Mouse (Mus musculus) cerebellum, adult 9-10 months (tissue): ENCODE results near the gene Jarid2.

Source experiments
- DNase-seq: peaks from one replicate; pipeline ENCODE4 v3.0.0; 2022

Jarid2 gene

GRCm38 (mm10) chr13:44730146-44730864 is 1.0 kb downstream of the Jarid2 start:
- DNase-seq = peak; percentile 100

GRCm38 (mm10) chr13:44730939-44731551 is 1.8 kb downstream of the Jarid2 start:
- peak; percentile 92 for DNase-seq

GRCm38 (mm10) chr13:44731727-44732441 is 2.6 kb downstream of the Jarid2 start:
- peak; percentile 50 for DNase-seq

- no peak for DNase-seq
Observed at GRCm38 (mm10) chr13:44732442-44732974, 3.2 kb downstream of the Jarid2 start.

GRCm38 (mm10) chr13:44733036-44733372 is 3.7 kb downstream of the Jarid2 start:
- DNase-seq = no peak

- peak; percentile 80 for DNase-seq
Observed at GRCm38 (mm10) chr13:44733373-44734111, 4.3 kb downstream of the Jarid2 start.

- DNase-seq = no peak
Observed at GRCm38 (mm10) chr13:44734441-44734840, 5.2 kb downstream of the Jarid2 start.

GRCm38 (mm10) chr13:44735088-44735690 is 5.9 kb downstream of the Jarid2 start:
- no peak for DNase-seq

- no peak for DNase-seq
Observed at GRCm38 (mm10) chr13:44737297-44737696, 8.0 kb downstream of the Jarid2 start.

- no peak for DNase-seq
Observed at GRCm38 (mm10) chr13:44751780-44752179, 22.5 kb downstream of the Jarid2 start.

- no peak for DNase-seq
Observed at GRCm38 (mm10) chr13:44753206-44753605, 23.9 kb downstream of the Jarid2 start.

- DNase-seq = no peak
Observed at GRCm38 (mm10) chr13:44755434-44755833, 26.2 kb downstream of the Jarid2 start.

- DNase-seq = peak; percentile 64
Observed at GRCm38 (mm10) chr13:44758750-44759149, 29.5 kb downstream of the Jarid2 start.

- no peak for DNase-seq
Observed at GRCm38 (mm10) chr13:44760761-44761160, 31.5 kb downstream of the Jarid2 start.

GRCm38 (mm10) chr13:44763068-44763467 is 33.8 kb downstream of the Jarid2 start:
- DNase-seq = no peak

GRCm38 (mm10) chr13:44767751-44768150 is 38.5 kb downstream of the Jarid2 start:
- DNase-seq = no peak

- no peak for DNase-seq
Observed at GRCm38 (mm10) chr13:44770808-44771605, 41.7 kb downstream of the Jarid2 start.

GRCm38 (mm10) chr13:44772816-44773215 is 43.5 kb downstream of the Jarid2 start:
- no peak for DNase-seq

- no peak for DNase-seq
Observed at GRCm38 (mm10) chr13:44774351-44774750, 45.1 kb downstream of the Jarid2 start.

- no peak for DNase-seq
Observed at GRCm38 (mm10) chr13:44775396-44775795, 46.1 kb downstream of the Jarid2 start.

- DNase-seq = no peak
Observed at GRCm38 (mm10) chr13:44780506-44780905, 51.2 kb downstream of the Jarid2 start.

GRCm38 (mm10) chr13:44781126-44781525 is 51.9 kb downstream of the Jarid2 start:
- no peak for DNase-seq
